Mouse (Mus musculus): ENCODE measurements around the gene A830031A19Rik. TPM values are rescaled to one million over a fixed set of nuclear protein-coding genes. Genes with fewer than 3 reads are reported as not detected.

Gene A830031A19Rik
- polyA plus RNA-seq (2015; fragmentation: Illumina TruSeq; extraction: RNeasy Lipid Tissue Mini Kit (QIAGEN cat#74804); ENCODE audit: low read depth, low replicate concordance), result 1.2 TPM

GRCm38 (mm10) chr11:24074634-24075104 is at the start of gene A830031A19Rik:
TSS of gene A830031A19Rik (minus strand) at chr11:24075054.

GRCm38 (mm10) chr11:24077795-24078705 is 3.2 kb upstream of the A830031A19Rik start, which contains the start of gene Bcl11a:
TSS of gene Bcl11a (plus strand) at chr11:24078056.

Other genes starting within 250 kb of the A830031A19Rik start
- 18.3 TPM for gene Papolg, start 179.8 kb downstream of the A830031A19Rik start, polyA plus RNA-seq (2015; fragmentation: Illumina TruSeq; extraction: RNeasy Lipid Tissue Mini Kit (QIAGEN cat#74804); ENCODE audit: low read depth, low replicate concordance)
- gene Bcl11a, start 3.0 kb upstream of the A830031A19Rik start, polyA plus RNA-seq (2015; fragmentation: Illumina TruSeq; extraction: RNeasy Lipid Tissue Mini Kit (QIAGEN cat#74804); ENCODE audit: low read depth, low replicate concordance), result 57.0 TPM